Mouse (Mus musculus): ENCODE results near the gene Atp5mpl.
"Not testable (repeated sequence)": the region's sequence is repeated elsewhere in the genome, so short reads cannot be mapped to it uniquely, and the experiment has no call there.

DNA sequence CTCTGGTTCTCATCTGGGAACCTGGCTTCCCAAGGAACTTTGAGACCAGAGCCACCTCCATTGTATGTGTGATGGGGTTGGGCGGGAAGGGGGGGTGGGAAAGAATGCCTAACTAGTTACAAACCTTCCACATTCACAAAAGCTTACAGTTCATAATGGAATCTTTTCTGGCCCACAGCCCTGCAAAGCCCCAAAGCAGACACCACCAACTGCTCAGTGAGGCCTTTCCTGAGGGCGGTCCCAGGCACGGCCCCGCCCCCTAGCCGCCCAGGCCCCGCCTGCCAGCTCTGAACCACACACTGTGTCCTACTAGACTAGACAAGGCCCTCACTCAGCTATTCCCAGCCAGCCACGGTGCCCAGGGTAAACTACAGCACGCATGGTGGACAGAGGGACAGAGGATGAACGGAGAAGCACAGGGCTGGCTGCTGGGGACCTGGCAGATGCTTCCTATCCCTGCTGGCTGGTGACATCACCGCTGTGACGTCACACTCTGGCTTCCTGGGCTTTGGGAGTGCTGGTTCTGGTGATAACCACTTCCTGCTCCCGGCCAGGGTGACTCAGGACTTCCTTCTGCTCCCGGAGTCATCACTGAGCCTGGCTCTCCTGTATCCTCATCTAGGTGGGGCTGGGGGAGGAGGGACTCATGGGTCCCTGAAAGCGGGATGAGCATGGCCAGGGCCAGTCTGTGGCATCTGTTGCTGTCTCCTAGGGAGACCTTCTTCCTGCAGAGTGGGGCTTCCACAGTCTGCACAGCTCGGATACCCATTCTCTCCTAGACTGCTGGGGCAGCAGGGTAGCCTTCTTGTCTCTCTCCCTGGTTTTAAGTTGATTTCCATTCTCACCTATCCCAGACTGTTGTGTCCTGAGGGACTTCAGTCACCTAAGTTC lies 20.8 kb downstream of the Atp5mpl start:
- not testable (repeated sequence) for TF ChIP-seq EP300, CTCF (IDR thresholded peaks at IDR 0.05; ENCODE audit: low read depth)
